Mouse (Mus musculus): ENCODE results near the gene Hpn.

Hpn gene

GRCm38 (mm10) chr7:31052636-31053434, 62.3 kb downstream of the Hpn start:
- DNase-seq, result peak in 1 of 2 experiments; percentile 29

DNA sequence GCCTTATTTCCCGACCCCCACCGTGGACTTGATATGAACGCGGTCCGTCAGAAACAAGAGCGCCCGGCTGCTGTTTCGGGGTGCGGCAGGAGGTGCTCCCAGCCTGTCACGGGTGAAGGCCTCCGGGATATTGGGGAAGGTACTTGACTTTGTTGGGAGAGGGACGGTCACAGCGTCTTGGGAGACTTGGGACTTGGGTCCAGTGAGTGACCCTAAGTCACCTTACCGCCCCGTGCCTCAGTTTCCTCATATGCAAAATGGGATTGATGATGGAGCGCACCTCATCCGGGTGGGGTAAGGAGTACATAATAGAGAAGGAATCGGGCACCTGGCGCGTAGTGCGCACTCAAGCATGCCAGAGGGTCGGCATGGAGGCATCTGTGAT, 62.8 kb downstream of the Hpn start:
- no peak for DNase-seq

DNA sequence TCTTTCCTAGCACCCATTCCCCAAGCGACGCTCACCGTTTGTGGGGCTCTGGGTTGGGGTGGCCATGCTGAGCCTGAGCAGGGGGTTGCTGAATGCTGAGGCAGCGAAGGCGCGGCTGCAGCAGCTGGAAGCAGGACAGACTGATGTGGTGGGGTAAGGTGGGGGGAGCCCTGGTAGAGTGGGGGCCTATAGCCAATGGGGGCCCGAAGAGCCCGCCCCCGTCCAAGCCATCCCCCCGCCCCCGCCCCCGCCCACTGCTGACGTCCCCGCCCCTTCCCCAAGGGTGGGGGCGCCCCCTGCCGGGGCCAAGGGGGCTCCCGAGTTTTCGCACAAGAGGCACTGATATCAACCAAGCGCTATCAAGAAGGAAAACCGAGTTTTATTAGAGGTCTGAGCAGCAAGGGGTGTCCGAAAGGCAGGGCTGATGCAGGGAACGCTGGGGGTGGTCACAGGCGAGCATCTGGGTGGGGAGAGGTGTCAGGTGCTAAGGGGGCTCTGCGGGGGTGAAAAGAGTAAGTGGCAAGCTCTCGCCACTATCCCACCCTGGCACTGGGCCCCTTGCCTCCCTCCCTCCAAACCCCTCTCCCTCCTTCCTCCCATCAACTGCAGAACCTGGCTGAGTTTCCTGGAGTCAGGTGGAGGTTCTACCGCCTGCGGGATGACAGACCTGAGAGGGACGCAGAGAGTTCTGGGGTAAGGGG, 63.6 kb downstream of the Hpn start, which contains the start of gene Fxyd7:
TSS of gene Fxyd7 (minus strand) at position 147 of the 701 bp plus-strand sequence.
- DNase-seq, result peak; percentile 48 to 53

GRCm38 (mm10) chr7:31050921-31051320, 64.2 kb downstream of the Hpn start:
- DNase-seq, result no peak

- no peak for DNase-seq
Observed at GRCm38 (mm10) chr7:31050487-31050886, 64.6 kb downstream of the Hpn start.

DNA sequence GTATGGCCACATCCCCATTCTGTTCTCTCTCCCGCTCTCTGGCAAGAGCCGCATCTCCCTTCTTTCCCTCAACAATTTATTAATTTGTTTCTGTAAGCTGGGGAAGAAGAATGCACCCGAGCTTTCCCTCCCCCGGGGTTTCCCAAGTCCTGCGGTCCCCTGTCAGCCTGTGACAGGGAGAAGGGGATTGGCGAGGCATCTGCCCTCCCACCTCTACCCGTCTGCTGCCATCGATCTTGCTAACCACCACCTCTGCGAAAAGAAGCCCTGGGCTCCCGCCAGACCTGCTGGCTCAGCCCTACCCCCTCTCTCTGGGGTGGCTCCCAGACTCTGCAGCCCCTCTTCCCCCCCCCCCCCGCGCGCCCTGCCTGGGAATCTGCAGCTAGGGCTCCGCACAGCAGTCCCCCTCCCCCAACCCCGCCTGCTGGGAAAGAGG, 65.2 kb downstream of the Hpn start:
- no peak for DNase-seq

DNA sequence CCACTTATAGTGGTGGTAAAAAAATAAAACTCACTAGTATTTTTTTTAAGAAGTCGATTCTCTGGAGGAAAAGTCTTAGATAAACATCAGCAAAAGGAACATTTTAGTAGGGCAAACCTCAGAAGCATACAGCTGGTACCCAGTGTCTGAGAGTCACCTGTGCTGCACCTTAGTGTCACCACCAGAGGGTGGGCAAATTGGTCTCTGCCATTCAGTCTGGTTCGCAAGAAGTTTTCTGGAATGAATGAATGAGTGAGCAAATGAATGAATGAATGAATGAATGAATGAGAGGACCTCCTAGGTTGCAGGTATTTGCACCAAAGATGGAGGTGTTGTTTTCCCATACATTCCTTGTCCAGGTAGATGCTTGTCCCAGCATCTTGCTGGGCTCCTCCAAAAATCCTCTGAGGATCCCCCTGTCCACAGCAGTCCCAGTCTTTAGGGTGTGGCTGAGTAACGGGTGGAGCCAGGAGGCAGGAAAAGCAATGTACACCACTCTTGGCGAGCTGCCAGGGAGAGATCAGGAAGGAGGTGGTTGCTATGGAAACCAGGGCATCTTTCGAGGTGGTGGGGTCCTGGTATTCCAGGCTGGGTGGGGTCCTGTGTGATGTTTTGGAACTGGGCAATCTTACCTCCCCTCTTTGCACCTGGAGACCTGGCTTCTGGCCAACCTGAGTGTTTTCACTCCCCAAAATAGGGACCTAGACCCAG, 65.8 kb downstream of the Hpn start:
- peak in 1 of 2 experiments; percentile 28 for DNase-seq
